Mouse (Mus musculus): ENCODE data around the gene Cmtm6.

DNA sequence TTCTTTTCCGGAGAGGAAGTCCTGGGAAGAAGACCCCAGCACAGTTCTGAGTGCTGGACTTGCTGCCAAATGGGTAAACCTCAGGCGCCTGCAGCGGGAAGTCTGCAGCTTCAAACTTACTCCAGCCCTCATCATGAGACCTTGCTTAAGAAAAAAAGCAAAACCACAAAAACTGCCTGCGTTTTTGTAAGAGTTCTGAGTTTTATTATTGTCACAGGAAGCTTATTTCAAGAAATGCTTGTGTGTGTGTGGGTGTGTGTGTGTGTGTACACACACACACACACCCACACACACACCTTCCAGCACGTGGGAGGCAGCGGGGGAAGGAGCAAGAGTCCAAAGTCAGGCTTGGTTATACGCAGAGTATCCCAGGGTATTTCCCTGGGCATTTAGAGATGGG lies 27.4 kb downstream of the Cmtm6 start:
- TF ChIP-seq CTCF (IDR thresholded peaks at IDR 0.05; ENCODE audit: low read depth, low read length) (no peak), GATA1 (IDR thresholded peaks at IDR 0.05; ENCODE audit: borderline replicate concordance, low read length) (no peak)

Measured in G1E (cell line).